ENCODE assay signal across 42 mouse cellular contexts in genomic region chr14:54727565-54727964, GRCm38 (mm10). TPM values are rescaled to one million over a fixed set of nuclear protein-coding genes. Genes with fewer than 3 reads are reported as not detected.
"Had no signal": no experiment of that assay in that cellular context is flagged by ENCODE, and none has a peak within 500 bp of the region (broad histone marks: within the 10 kb centered on the region; RNA-seq: fewer than 3 reads in every experiment).

No protein-coding gene starts in this region.

- H3K9ac ChIP-seq: limb, embryonic 12.5 days; limb, embryonic 13.5 days; limb, embryonic 15.5 days; liver, embryonic 12.5 days; liver, embryonic 13.5 days; liver, embryonic 14.5 days; liver, embryonic 15.5 days; liver, postnatal 0 days; lung, embryonic 14.5 days; lung, embryonic 15.5 days; midbrain, embryonic 12.5 days; midbrain, embryonic 13.5 days; midbrain, embryonic 15.5 days; neural tube, embryonic 12.5 days had no signal

- H3K4me3 ChIP-seq: limb, embryonic 10.5 days; limb, embryonic 12.5 days; limb, embryonic 13.5 days; limb, embryonic 15.5 days; liver, embryonic 12.5 days; liver, embryonic 13.5 days; liver, embryonic 15.5 days; lung, embryonic 15.5 days; megakaryocyte, embryonic 14.5 days; midbrain, embryonic 10.5 days; midbrain, embryonic 12.5 days; midbrain, embryonic 13.5 days; midbrain, embryonic 15.5 days; myocyte; neural tube, embryonic 12.5 days had no signal

- H3K4me2 ChIP-seq: limb, embryonic 12.5 days; limb, embryonic 13.5 days; limb, embryonic 15.5 days; liver, embryonic 11.5 days; liver, embryonic 12.5 days; liver, embryonic 13.5 days; liver, embryonic 15.5 days; lung, embryonic 14.5 days; lung, embryonic 15.5 days; midbrain, embryonic 11.5 days; midbrain, embryonic 12.5 days; midbrain, embryonic 13.5 days; midbrain, embryonic 15.5 days; neural tube, embryonic 12.5 days had no signal

- DNase-seq: left cerebral cortex, postnatal 4 days; liver; liver, embryonic 13.5 days; liver, postnatal 0 days; lung, adult 18-20 months; lung, adult 2 months; lung, embryonic 14.5 days; lung, postnatal 10 days; lung, postnatal 14 days; lung, postnatal 36 days; lung, postnatal 4 days; midbrain, embryonic 14.5 days had no signal

- H3K27me3 ChIP-seq: limb, embryonic 12.5 days; limb, embryonic 13.5 days; limb, embryonic 15.5 days; liver, embryonic 13.5 days; liver, embryonic 15.5 days; lung, embryonic 15.5 days; midbrain, embryonic 12.5 days; midbrain, embryonic 13.5 days; midbrain, embryonic 15.5 days; neural tube, embryonic 12.5 days had no signal

- H3K9me3 ChIP-seq: limb, embryonic 10.5 days; limb, embryonic 12.5 days; limb, embryonic 13.5 days; limb, embryonic 15.5 days; liver, embryonic 12.5 days; liver, embryonic 13.5 days; liver, embryonic 15.5 days; lung, embryonic 15.5 days; midbrain, embryonic 10.5 days; midbrain, embryonic 12.5 days; midbrain, embryonic 13.5 days; midbrain, embryonic 15.5 days; neural tube, embryonic 12.5 days had no signal

- H3K27ac ChIP-seq: limb, embryonic 10.5 days; limb, embryonic 12.5 days; limb, embryonic 13.5 days; limb, embryonic 15.5 days; liver, embryonic 12.5 days; liver, embryonic 13.5 days; liver, embryonic 14.5 days; liver, embryonic 15.5 days; lung, embryonic 15.5 days; macrophage; midbrain, embryonic 10.5 days; midbrain, embryonic 12.5 days; midbrain, embryonic 13.5 days; midbrain, embryonic 15.5 days; neural tube, embryonic 12.5 days had no signal

- H3K36me3 ChIP-seq: limb, embryonic 10.5 days; limb, embryonic 12.5 days; limb, embryonic 13.5 days; limb, embryonic 15.5 days; liver, embryonic 12.5 days; liver, embryonic 13.5 days; liver, embryonic 15.5 days; lung, embryonic 15.5 days; midbrain, embryonic 10.5 days; midbrain, embryonic 12.5 days; midbrain, embryonic 13.5 days; neural tube, embryonic 12.5 days had no signal

- H3K4me1 ChIP-seq: limb, embryonic 10.5 days; limb, embryonic 12.5 days; limb, embryonic 13.5 days; limb, embryonic 15.5 days; liver, embryonic 15.5 days; lung, embryonic 15.5 days; midbrain, embryonic 12.5 days; midbrain, embryonic 13.5 days; midbrain, embryonic 15.5 days; neural tube, embryonic 12.5 days had no signal

RNA-seq across cellular contexts. Expression of gene Cebpe, which starts 15.6 kb away (rescaled TPM):
- total RNA-seq: left cerebral cortex, postnatal 10 days; left cerebral cortex, postnatal 14 days; left cerebral cortex, postnatal 25 days; left cerebral cortex, postnatal 36 days; left cerebral cortex, postnatal 4 days; midbrain, postnatal 0 days had no signal
- polyA plus RNA-seq: limb, embryonic 10.5 days; limb, embryonic 11.5 days; limb, embryonic 12.5 days; limb, embryonic 13.5 days; lung, embryonic 14.5 days; lung, embryonic 15.5 days; lung, embryonic 16.5 days; midbrain, embryonic 11.5 days; midbrain, embryonic 13.5 days; midbrain, embryonic 14.5 days; midbrain, embryonic 16.5 days; midbrain, postnatal 0 days; myocyte; neural tube, embryonic 11.5 days had no signal

RNA-seq across cellular contexts. Expression of gene Gm29776, which starts 28.9 kb away (rescaled TPM):
- total RNA-seq: left cerebral cortex, postnatal 14 days; left cerebral cortex, postnatal 36 days; left cerebral cortex, postnatal 4 days; liver, adult 2 months; megakaryocyte progenitor cell, adult 5-6 weeks; megakaryocyte-erythroid progenitor cell, adult 5-6 weeks; midbrain, postnatal 0 days had no signal
- polyA plus RNA-seq: liver, adult 2 months; liver, postnatal 0 days; macrophage; midbrain, embryonic 10.5 days had no signal

RNA-seq across cellular contexts. Expression of gene Slc7a8, which starts 54.2 kb away (rescaled TPM):
- polyA plus RNA-seq: myocyte had no signal
